Mouse (Mus musculus): Measurements from ENCODE around the gene Akr1c6. TPM values are rescaled to one million over a fixed set of nuclear protein-coding genes. Genes with fewer than 3 reads are reported as not detected.

Gene Akr1c6
- polyA plus RNA-seq, 1 experiment from 2014 or later: not detected

GRCm38 (mm10) chr13:4467896-4468295, 33.8 kb downstream of the Akr1c6 start:
- Histone ChIP-seq H3K27ac (no peak overlapping the region), H3K4me2 (no peak overlapping the region), H3K36me3 (no peaks in the 10 kb centered on the region), H3K4me1 (replicated peaks) (no peaks in the 10 kb centered on the region), H3K27me3 (no peaks in the 10 kb centered on the region), H3K4me3 (no peak overlapping the region), H3K9me3 (no peaks in the 10 kb centered on the region), H3K9ac (no peak overlapping the region)
- ATAC-seq (ENCODE audit: low FRiP score): no peak
- 95% methylated on average over 1 of the region's 1 CpGs for WGBS

Other genes starting within 250 kb of the Akr1c6 start
- gene Akr1c13, start 243.2 kb upstream of the Akr1c6 start, polyA plus RNA-seq (2015; fragmentation: Nextera tagmentation; extraction: Ambion mirVana): 5.6 and 6.0 TPM in 2 replicates
- gene Akr1c19, start 205.6 kb upstream of the Akr1c6 start, polyA plus RNA-seq (2015; fragmentation: Nextera tagmentation; extraction: Ambion mirVana): 5.7 and 5.9 TPM in 2 replicates
- 0.25 and 0.28 TPM in 2 replicates for gene Akr1c12, start 154.9 kb upstream of the Akr1c6 start, polyA plus RNA-seq (2015; fragmentation: Nextera tagmentation; extraction: Ambion mirVana)
- not detected in 2 replicates for gene Akr1c20, start 89.0 kb downstream of the Akr1c6 start, polyA plus RNA-seq (2015; fragmentation: Nextera tagmentation; extraction: Ambion mirVana)
- not detected in 2 replicates for gene Akr1c21, start 139.8 kb downstream of the Akr1c6 start, polyA plus RNA-seq (2015; fragmentation: Nextera tagmentation; extraction: Ambion mirVana)
- 42.1 and 52.7 TPM in 2 replicates for gene Akr1e1, start 174.9 kb downstream of the Akr1c6 start, polyA plus RNA-seq (2015; fragmentation: Nextera tagmentation; extraction: Ambion mirVana)